Mouse (Mus musculus) olfactory bulb, adult 2 months (tissue): ENCODE results near the gene Zbtb49.

Experiments
- CTCF ChIP-seq: fragments of 200-500 bp; IDR thresholded peaks from 2 replicates; pipeline ENCODE4 v1.5.1; 2012; ENCODE audit warnings: low read depth, mild to moderate bottlenecking, low read length, moderate library complexity; ENCODE audit not compliant: insufficient read depth
- POLR2A ChIP-seq: fragments of 200-500 bp; IDR thresholded peaks from 2 replicates; pipeline ENCODE4 v1.6.1; 2012; ENCODE audit warnings: mild to moderate bottlenecking, low read depth, low read length, moderate library complexity; ENCODE audit not compliant: insufficient read depth

DNA sequence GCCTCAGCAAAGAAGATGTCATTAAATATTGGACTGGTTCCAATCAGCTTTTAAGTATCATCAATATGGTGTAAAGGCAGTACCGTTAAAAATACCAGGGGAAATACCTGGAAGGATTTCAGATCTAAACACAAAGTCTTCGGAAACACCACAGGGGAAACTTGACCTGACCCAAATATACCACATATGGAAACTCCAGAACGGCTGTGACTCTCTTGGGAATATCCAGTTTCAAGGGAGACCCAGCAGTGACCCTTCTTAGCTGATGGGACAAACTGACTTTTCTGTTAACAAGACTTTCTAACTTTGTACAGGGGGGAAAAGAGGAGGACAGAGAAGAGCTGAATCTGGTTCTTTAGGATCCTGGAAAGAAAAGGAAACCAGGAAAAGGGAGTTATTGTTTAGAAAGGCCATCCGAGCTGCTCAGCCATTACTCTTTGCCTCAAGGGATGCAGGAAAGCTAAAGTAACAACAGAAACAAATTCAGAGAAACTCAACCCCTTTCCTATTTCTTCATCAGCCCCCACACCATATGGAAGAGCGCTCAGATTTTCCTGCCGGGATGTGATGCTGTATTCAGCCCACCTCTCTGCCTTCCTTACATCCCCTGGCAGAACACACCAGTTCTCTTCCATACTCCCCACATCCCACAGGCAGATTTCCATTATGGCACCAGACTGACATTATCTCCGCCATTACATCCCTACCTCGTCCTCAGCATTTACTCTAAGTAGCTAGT lies 37.9 kb upstream of the Zbtb49 start:
- TF ChIP-seq CTCF (no peak), POLR2A (no peak)
